Mouse (Mus musculus): ENCODE measurements at regions not wholly inside any gene's neighbourhood (a gene's known extent, or its start where the extent isn't known, plus 50 kb on each side); places are given as distances from the start of the nearest gene placed in this dataset.

GRCm38 (mm10) chr14:104812006-104812405, 289.6 kb upstream of the Rnf219 start:
- no peak for TF ChIP-seq POLR2A (IDR thresholded peaks at IDR 0.05; ENCODE audit: low read depth, low read length)
- no peak for TF ChIP-seq CTCF (conservative IDR thresholded peaks at IDR 0.05; ENCODE audit: insufficient read depth, insufficient read length, low read depth, low read length)
